Mouse (Mus musculus): ENCODE results near the gene Galr3. TPM values are rescaled to one million over a fixed set of nuclear protein-coding genes. Genes with fewer than 3 reads are reported as not detected.

Gene Galr3
- polyA plus RNA-seq, 1 experiment = not detected

DNA sequence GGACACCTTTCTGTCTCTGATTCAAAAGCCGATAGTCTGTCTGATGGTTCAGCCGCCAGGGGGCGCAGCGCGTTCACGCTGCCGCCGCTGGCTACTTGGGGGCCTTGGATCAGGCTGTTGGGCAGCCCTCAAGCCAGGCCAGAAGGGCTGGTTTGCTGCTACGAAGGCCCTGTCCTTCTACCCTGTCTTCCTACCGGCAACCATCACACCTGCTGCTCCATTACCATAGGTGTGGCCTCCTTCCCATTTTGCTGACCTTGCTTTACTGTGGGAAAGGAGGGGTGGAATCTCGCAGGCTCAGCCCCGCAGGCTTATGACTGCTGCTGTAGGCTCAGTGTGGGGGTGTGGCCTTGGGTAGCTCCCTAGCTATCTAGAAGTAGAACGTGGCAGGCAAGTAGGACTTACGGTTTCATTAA, 3.8 kb upstream of the Galr3 start:
- no peaks in the 10 kb centered on the region for H3K4me1 ChIP-seq (ENCODE audit: control insufficient read depth, insufficient read depth, insufficient read length, low read length)
- H3K4me3 ChIP-seq (ENCODE audit: insufficient read depth, low read depth, low read length) = no peak overlapping the region
- no peak overlapping the region for H3K27ac ChIP-seq (replicated peaks; ENCODE audit: low read depth, low read length)

DNA sequence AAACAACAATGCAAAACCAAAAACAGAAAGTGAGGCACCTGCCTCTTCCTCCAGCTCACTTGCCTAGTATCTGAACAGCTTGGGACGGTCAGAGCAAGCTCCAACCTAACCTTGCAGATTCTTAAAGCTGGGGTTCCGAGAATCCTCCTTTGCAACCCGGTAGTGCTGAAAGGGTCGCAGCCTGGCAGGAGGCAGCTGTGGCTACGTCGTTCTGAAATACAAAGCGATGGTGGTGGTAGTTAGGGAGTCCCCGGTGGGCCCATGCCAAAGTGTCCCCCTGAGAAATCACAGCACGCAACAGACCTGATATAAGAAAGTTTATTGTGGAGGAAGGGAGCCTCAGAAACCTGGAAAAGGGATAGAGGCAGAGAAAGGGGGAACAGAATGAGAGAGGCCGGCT, 3.4 kb upstream of the Galr3 start:
- Histone ChIP-seq H3K27ac (replicated peaks; ENCODE audit: low read depth, low read length) (no peak overlapping the region), H3K4me3 (ENCODE audit: insufficient read depth, low read depth, low read length) (no peak overlapping the region), H3K4me1 (ENCODE audit: control insufficient read depth, insufficient read depth, insufficient read length, low read length) (no peaks in the 10 kb centered on the region)

DNA sequence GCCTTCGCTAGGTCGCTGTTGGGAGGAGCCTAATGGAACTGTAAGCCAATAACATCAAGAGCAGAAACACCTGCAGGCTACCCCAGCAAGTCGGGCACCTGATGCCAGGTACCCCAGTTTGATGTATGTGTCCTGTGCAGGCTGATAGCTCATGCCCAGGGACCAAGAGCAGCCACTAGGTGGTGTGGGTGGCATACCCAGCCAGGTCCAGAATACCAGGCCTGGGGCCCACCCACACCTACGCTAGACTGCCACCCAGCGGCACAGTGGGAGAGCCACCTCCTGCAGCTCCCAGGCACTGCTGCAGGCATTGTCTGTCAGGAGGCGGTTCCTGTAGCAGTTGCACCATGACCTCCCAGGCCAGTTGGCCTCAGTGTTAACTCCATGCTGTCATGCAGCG, 2.8 kb upstream of the Galr3 start:
- H3K27ac ChIP-seq (replicated peaks; ENCODE audit: low read depth, low read length) = no peak overlapping the region
- H3K4me1 ChIP-seq (ENCODE audit: control insufficient read depth, insufficient read depth, insufficient read length, low read length) = no peaks in the 10 kb centered on the region
- no peak overlapping the region for H3K4me3 ChIP-seq (ENCODE audit: insufficient read depth, low read depth, low read length)

DNA sequence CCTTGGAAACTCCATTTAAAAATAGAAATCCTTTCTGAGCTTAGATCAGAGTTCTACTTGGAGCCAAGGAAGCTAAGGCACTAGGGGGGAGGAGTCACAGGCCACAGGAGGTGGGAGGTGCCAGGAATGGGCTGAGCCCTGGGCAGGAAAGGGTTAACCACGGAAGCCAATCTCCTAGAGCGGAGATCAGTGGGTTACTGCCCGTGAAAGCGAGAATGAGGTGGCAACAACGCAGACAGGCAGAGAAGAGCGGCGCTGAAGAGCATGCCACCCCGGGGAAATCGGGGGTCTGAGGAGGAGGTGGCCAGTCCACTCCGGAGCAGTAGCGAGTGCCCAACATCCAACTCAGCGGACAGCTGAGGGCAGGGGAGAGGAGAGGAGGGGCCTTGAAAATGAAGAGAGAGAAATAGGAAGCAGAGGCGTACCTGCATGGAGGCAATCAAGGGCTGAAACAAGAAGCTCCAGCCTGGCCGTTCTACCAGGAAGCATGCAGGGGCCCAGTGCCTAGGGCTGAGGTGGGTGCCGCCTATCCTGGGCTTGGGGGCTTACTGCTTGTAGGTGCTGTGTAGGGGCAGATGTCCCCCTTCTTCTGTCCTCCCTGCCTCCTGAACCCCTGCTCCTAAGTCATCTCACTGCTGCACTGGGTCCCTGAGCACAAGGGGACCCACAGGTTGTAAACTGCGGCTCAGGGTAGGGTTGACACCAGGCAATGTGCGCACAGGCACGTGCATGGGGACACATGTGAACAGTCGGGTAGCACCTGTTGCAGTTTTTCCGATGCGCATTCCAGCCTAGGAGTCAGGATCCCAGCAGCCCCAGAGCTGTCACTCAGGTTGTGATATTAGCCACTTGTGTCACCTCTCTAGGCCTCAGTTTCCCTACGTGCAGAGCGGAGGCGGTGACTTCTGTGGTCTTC, 926 bp upstream of the Galr3 start:
- H3K4me1 ChIP-seq (ENCODE audit: control insufficient read depth, insufficient read depth, insufficient read length, low read length) = no peaks in the 10 kb centered on the region
- H3K27ac ChIP-seq (replicated peaks; ENCODE audit: low read depth, low read length) = no peak overlapping the region
- H3K4me3 ChIP-seq (ENCODE audit: insufficient read depth, low read depth, low read length) = no peak overlapping the region

DNA sequence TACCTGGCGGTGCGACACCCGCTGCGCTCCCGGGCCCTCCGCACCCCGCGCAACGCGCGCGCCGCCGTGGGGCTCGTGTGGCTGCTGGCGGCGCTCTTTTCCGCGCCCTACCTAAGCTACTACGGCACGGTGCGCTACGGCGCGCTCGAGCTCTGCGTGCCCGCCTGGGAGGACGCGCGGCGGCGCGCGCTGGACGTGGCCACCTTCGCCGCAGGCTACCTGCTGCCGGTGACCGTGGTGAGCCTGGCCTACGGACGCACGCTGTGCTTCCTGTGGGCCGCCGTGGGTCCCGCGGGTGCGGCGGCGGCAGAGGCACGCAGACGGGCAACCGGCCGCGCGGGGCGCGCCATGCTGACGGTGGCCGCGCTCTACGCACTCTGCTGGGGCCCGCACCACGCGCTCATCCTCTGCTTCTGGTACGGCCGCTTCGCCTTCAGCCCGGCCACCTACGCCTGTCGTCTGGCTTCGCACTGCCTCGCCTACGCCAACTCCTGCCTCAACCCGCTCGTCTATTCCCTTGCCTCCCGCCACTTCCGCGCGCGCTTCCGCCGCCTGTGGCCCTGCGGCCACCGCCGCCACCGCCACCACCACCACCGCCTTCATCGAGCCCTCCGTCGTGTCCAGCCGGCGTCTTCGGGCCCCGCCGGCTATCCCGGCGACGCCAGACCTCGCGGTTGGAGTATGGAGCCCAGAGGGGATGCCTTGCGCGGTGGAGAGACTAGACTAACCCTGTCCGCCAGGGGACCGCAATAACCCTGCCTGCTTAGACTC, 1.2 kb downstream of the Galr3 start:
- Histone ChIP-seq H3K4me3 (ENCODE audit: insufficient read depth, low read depth, low read length) (peak overlapping the region; percentile 47), H3K4me1 (ENCODE audit: control insufficient read depth, insufficient read depth, insufficient read length, low read length) (no peaks in the 10 kb centered on the region), H3K27ac (replicated peaks; ENCODE audit: low read depth, low read length) (no peak overlapping the region)

DNA sequence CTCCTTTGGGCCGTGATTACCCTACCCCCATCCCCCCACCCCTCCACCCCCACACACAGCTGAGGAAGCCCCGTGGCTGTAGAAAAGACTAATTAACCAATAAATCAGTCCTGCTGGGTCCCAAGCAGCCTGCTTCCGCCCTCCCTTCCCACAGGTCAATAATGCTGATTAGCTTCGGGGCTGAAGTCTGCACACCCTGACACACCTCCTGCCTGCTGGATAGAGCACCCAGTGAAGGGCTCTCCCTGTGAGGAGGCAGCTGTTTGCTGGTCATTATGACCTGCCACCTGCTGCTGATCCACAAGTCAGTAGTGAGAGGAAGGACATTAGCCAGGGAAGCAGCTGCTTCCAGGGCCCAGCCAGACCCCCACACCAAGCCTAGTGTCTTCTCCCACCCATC, 3.2 kb downstream of the Galr3 start:
- Histone ChIP-seq H3K4me3 (ENCODE audit: insufficient read depth, low read depth, low read length) (no peak overlapping the region), H3K27ac (replicated peaks; ENCODE audit: low read depth, low read length) (no peak overlapping the region), H3K4me1 (ENCODE audit: control insufficient read depth, insufficient read depth, insufficient read length, low read length) (no peaks in the 10 kb centered on the region)

DNA sequence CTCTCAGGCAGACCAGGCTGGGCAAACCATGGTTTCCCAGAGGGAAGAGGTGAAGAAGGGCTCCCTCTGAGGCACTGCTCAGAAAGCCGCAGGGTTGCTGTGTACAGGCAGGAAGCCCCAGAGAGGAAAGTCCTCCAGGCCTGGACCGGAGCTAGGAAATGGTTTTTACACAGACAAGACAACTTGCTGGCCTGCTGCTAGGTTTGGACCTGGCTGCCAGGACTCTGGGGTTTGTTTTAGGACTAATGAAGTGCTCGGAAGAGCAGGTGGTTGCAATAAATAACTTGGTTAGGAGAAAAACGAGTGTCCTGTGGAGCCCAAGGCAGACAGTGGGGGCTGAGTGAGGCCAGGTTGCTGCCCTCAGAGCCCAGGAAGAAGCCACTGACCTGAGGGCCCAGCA, 6.5 kb downstream of the Galr3 start:
- no peak overlapping the region for H3K27ac ChIP-seq (replicated peaks; ENCODE audit: low read depth, low read length)
- no peaks in the 10 kb centered on the region for H3K4me1 ChIP-seq (ENCODE audit: control insufficient read depth, insufficient read depth, insufficient read length, low read length)
- H3K4me3 ChIP-seq (ENCODE audit: insufficient read depth, low read depth, low read length) = no peak overlapping the region

DNA sequence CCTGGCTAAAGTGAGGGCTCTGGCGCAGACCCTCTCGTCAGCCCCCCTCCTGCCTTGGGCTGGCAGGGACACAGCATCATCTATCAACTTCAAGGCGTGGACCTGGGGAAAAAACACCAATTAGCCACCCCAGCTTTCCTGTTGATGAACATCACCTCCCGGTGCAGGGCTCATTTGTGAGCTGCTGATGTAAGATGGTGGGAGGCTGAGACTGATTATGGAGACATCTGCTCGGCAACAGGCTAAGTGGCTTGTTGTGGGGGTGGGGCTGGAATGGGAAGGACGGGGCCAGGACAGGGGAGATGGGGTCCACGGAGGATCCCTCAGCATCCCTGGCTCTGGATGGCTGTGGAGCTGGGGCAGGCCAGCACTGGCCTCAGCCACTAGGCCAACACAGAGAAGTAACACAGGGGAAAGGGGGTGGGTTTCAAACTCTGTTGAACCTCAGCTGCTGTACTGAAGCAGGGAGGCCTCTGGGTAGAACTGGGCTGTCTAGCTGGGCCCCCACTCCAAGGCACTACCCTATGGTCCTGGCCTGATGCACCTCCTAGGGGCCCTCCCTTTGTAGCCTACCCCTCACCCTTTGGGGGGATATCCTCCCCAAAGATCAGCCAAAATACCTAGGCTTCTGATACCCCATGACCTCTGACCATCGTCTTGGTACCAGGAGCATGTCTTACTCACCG, 8.6 kb downstream of the Galr3 start:
- Histone ChIP-seq H3K27ac (replicated peaks; ENCODE audit: low read depth, low read length) (no peak overlapping the region), H3K4me1 (ENCODE audit: control insufficient read depth, insufficient read depth, insufficient read length, low read length) (no peaks in the 10 kb centered on the region), H3K4me3 (ENCODE audit: insufficient read depth, low read depth, low read length) (no peak overlapping the region)

DNA sequence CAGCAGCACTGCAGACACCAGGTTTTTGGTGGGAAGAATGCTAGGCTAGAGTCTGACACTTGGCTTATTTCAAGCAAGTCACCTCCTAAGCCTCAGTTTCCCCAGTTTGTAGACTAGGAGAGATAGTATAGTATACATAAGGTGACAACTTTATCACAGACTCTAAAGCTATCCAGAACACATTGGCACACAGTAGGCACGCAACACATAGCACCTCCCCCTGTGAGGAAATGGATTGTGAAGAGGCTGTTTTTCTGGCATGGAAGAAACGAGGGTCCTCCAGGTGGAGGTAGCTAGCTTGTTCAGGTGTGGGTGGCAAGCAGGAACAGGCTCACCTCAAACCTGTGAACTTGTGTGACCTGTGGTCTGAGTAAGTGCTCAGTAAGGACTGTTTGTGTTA, 9.3 kb downstream of the Galr3 start:
- Histone ChIP-seq H3K4me3 (ENCODE audit: insufficient read depth, low read depth, low read length) (no peak overlapping the region), H3K27ac (replicated peaks; ENCODE audit: low read depth, low read length) (no peak overlapping the region)

DNA sequence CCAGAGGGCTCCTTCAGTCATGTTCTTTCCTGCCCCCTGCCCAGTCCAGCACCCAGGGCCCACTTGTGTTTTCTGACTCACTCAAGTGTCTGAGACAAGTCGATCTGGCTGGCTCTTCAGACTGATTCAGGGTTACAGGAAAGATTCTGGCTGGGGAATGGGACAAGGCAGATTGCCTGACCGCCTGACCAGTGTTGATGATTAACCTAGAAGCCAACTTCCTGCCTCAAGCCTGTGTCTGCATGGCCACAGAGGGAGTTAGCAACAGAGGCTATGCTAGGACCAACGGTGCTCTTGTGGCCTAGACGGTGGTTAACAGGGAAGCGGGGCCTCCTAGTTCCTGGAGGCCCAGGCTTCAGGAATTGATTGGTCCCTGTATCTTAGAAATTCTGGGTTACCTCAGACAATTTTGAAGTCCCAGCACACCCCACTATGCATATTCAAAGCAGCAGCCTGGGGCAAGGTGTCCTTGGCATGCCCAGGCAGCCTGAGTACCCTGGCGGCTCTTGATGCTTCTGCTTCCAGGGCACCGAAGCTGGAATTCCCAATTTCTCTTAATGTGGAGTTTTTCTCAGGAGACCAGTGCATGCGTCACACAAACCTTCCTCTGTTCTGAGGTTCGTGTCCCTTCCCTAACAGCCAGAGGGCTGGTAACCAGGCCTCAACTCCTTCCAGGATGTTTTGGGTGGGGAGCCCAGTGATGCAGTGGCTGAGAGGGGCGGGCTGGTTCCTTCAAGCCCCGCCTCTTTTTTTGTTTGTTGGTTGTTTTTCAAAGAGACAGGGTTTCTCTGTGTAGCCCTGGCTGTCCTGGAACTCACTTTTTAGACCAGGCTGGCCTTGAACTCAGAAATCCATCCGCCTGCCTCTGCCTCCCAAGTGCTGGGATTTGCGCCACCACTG, 10.0 kb downstream of the Galr3 start:
- H3K4me3 ChIP-seq (ENCODE audit: insufficient read depth, low read depth, low read length) = no peak overlapping the region
- H3K27ac ChIP-seq (replicated peaks; ENCODE audit: low read depth, low read length) = no peak overlapping the region
- H3K4me1 ChIP-seq (ENCODE audit: control insufficient read depth, insufficient read depth, insufficient read length, low read length) = no peaks in the 10 kb centered on the region

More for the DNA sequence above, 9.3 kb downstream of the Galr3 start:
- no peaks in the 10 kb centered on the region for H3K4me1 ChIP-seq (ENCODE audit: control insufficient read depth, insufficient read depth, insufficient read length, low read length)

DNA sequence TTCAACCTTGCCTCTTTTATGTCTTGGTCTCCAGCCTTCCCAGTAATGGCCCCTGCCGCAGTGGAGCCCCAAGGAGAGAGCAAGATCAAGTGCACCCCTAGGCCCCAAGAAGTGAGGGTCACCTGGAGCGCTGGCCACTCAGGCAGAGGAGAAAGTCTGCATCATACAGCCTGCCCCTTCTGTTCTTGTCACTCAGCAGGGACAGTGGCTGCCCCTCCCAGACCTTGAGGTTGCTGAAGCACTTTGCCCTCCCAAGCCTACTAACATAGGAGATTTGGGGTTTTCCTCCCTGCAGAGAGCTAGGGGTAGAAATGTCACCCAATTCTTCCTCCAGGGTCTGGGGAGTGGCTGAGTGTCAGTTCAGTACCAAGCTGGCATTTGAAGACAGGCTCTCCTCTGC, 10.7 kb downstream of the Galr3 start:
- H3K4me3 ChIP-seq (ENCODE audit: insufficient read depth, low read depth, low read length) = no peak overlapping the region
- no peaks in the 10 kb centered on the region for H3K4me1 ChIP-seq (ENCODE audit: control insufficient read depth, insufficient read depth, insufficient read length, low read length)
- no peak overlapping the region for H3K27ac ChIP-seq (replicated peaks; ENCODE audit: low read depth, low read length)

DNA sequence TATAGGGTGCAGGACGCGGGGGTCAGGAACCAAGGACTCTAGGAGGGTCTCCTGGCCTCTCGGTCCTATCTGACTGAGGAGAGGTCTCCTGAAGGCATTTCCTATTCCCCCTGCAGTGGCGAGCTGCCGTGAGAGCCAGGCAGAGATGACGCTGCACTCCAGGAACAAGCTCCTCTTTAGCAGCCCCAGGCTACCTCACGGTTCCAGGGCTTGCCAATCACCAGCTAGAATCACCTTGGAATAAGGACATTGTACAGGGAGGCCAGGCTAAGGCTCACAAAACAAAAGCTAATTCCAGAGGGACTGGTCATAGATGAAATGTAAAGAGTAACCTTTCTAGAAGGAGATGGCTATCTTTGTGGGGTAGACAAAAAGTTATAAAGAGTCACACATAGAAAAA, 14.9 kb downstream of the Galr3 start:
- Histone ChIP-seq H3K27ac (replicated peaks; ENCODE audit: low read depth, low read length) (no peak overlapping the region), H3K4me1 (ENCODE audit: control insufficient read depth, insufficient read depth, insufficient read length, low read length) (no peaks in the 10 kb centered on the region), H3K4me3 (ENCODE audit: insufficient read depth, low read depth, low read length) (no peak overlapping the region)

DNA sequence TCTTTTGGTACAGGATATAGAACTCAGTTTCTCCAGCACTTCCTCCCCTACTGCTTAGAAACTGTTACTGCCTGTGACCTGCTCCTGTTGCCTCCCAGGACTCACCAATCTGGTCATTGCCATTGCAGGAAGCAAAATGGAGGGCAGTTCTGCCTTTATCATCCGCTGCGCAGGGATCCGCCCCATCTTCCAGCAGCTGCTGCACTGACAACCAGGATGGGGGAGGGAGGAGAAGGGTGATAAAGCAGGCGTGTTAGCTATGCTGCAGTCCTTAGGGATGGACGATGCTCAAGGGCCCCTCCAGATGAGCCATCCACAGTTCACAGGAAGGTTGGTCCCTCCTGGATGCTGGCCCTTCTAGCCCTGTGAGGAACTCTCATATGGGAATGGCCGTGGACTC, 16.2 kb downstream of the Galr3 start:
- H3K4me3 ChIP-seq (ENCODE audit: insufficient read depth, low read depth, low read length) = no peak overlapping the region
- no peak overlapping the region for H3K27ac ChIP-seq (replicated peaks; ENCODE audit: low read depth, low read length)
- H3K4me1 ChIP-seq (ENCODE audit: control insufficient read depth, insufficient read depth, insufficient read length, low read length) = no peaks in the 10 kb centered on the region

DNA sequence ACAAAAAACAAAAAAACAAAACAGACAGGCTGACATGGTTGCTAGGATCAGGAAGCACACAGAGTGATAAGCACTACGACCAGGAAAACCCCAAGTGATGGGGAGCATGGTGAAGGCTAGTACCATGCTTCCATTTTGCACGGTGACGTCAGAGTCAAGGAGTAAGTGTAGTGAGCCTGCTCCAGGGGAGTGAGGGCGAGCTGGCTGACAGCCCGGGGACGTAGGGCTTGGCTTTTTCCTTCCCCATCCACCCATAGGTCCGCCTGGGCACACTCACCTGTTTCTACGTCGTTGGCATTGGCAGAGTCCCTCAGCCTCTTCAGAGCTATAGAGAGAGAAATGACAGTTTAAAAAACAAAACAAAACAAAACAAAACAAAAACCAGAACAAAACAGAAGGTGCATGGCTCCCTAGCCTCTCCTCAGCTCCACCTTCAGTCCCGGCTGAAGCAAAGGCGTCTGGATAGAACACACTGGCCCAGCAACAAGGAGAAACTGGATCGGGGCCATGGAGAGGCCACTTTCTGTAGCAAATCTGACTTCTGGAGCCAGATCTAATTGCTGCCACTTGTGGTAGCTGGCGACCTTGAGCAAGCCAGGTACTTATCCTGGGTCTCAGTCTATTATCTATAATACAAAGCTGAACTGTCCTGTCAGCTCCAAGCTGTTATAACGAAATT, 19.3 kb downstream of the Galr3 start:
- Histone ChIP-seq H3K4me1 (ENCODE audit: control insufficient read depth, insufficient read depth, insufficient read length, low read length) (no peaks in the 10 kb centered on the region), H3K27ac (replicated peaks; ENCODE audit: low read depth, low read length) (no peak overlapping the region), H3K4me3 (ENCODE audit: insufficient read depth, low read depth, low read length) (no peak overlapping the region)
